Mouse (Mus musculus): ENCODE data around the gene Gm3543. TPM values are rescaled to one million over a fixed set of nuclear protein-coding genes. Genes with fewer than 3 reads are reported as not detected.

Gm3543 gene
- not detected in 2 replicates for polyA plus RNA-seq (2012; rRNA removed)

GRCm38 (mm10) chr14:41983225-41983624 is at the start of gene Gm3543:
Gene Gm3543 (minus strand): TSS chr14:41983325.

GRCm38 (mm10) chr14:41967827-41968226 is 15.3 kb downstream of the Gm3543 start, which contains the start of gene Gm6401:
Gene Gm6401 (minus strand): TSS chr14:41967927.

GRCm38 (mm10) chr14:41943695-41944094 is 39.4 kb downstream of the Gm3543 start, which contains the start of gene 1700024B05Rik:
Gene 1700024B05Rik (plus strand): TSS chr14:41943995.

Other genes starting within 250 kb of the Gm3543 start
- not detected in 2 replicates for gene Gm7929, start 232.7 kb downstream of the Gm3543 start, polyA plus RNA-seq (2012; rRNA removed)
- not detected in 2 replicates for gene Gm47189, start 210.9 kb downstream of the Gm3543 start, polyA plus RNA-seq (2012; rRNA removed)
- not detected in 2 replicates for gene Gm7980, start 76.0 kb downstream of the Gm3543 start, polyA plus RNA-seq (2012; rRNA removed)
- gene 1700049E17Rik1, start 58.4 kb downstream of the Gm3543 start, polyA plus RNA-seq (2012; rRNA removed) = not detected in 2 replicates
- gene 1700024B05Rik, start 39.3 kb downstream of the Gm3543 start, polyA plus RNA-seq (2012; rRNA removed) = not detected in 2 replicates
- not detected in 2 replicates for gene Gm6401, start 15.4 kb downstream of the Gm3543 start, polyA plus RNA-seq (2012; rRNA removed)
- gene Gm7951, start 134.0 kb upstream of the Gm3543 start, polyA plus RNA-seq (2012; rRNA removed) = not detected in 2 replicates
- gene Gm17027, start 179.3 kb upstream of the Gm3543 start, polyA plus RNA-seq (2012; rRNA removed) = not detected in 2 replicates
- not detected in 2 replicates for gene Gm3573, start 207.5 kb upstream of the Gm3543 start, polyA plus RNA-seq (2012; rRNA removed)